Mouse (Mus musculus) intestine, embryonic 16.5 days (tissue): ENCODE measurements at regions not wholly inside any gene's neighbourhood (a gene's known extent, or its start where the extent isn't known, plus 50 kb on each side); places are given as distances from the start of the nearest gene placed in this dataset.
A peak's percentile ranks its signal among the peaks of the same experiment; 100 is the strongest.

Experiments
- ATAC-seq: fragments of 200-750 bp; cut with Nextera tagmentation; 2 replicates; pipeline ENCODE4 v1.8.0; 2017; ENCODE audit warnings: moderate TSS enrichment, moderate library complexity
- H3K27ac ChIP-seq: fragments of 300-500 bp; sonication (generic); 2 replicates; pipeline ENCODE4 v1.5.1; 2014; ENCODE audit warnings: mild to moderate bottlenecking, low read length
- H3K27me3 ChIP-seq: fragments of 300-500 bp; sonication (generic); replicated peaks from 2 replicates; pipeline ENCODE4 v1.6.1; 2014; ENCODE audit warnings: low read length, control low read depth, mixed read lengths; ENCODE audit not compliant: control insufficient read depth, insufficient read depth
- H3K36me3 ChIP-seq: fragments of 300-500 bp; sonication (generic); 2 replicates; pipeline ENCODE4 v1.6.1; 2014; ENCODE audit warnings: low read length, control low read depth; ENCODE audit not compliant: control insufficient read depth, insufficient read depth
- H3K4me1 ChIP-seq: fragments of 300-500 bp; sonication (generic); 2 replicates; pipeline ENCODE4 v1.6.1; 2014; ENCODE audit warnings: low read length, control low read depth, mixed read lengths; ENCODE audit not compliant: control insufficient read depth, insufficient read depth
- H3K4me2 ChIP-seq: fragments of 300-500 bp; sonication (generic); 2 replicates; pipeline ENCODE4 v1.6.1; 2014; ENCODE audit warnings: low read depth, low read length, control low read depth
- H3K4me3 ChIP-seq: fragments of 300-500 bp; sonication (generic); 2 replicates; pipeline ENCODE4 v1.5.1; 2014; ENCODE audit warnings: mild to moderate bottlenecking, low read length
- H3K9ac ChIP-seq: fragments of 300-500 bp; sonication (generic); 2 replicates; pipeline ENCODE4 v1.6.1; 2014; ENCODE audit warnings: low read depth, low read length
- H3K9me3 ChIP-seq: fragments of 300-500 bp; sonication (generic); 2 replicates; pipeline ENCODE4 v1.6.1; 2016; ENCODE audit warnings: low read length, control low read depth; ENCODE audit not compliant: control insufficient read depth
- WGBS: fragments of 180-500 bp; shearing (Covaris S2); extraction: QIAGEN DNeasy Blood & Tissue Kit; methylation state at CpG from one replicate; pipeline ENCODE4 v1.1.7; 2014; 5-methylcytosine and 5-hydroxymethylcytosine counted together

GRCm38 (mm10) chr12:86821183-86821582 lies 63.4 kb downstream of the Irf2bpl start:
- H3K4me2 ChIP-seq, result no peak overlapping the region
- peaks cover 37% of the 10 kb centered on the region for H3K4me1 ChIP-seq
- 72% methylated on average over 6 of the region's 6 CpGs for WGBS

GRCm38 (mm10) chr12:86819568-86819967 lies 65.0 kb downstream of the Irf2bpl start:
- peaks cover 26% of the 10 kb centered on the region for H3K4me1 ChIP-seq
- no peaks in the 10 kb centered on the region for H3K9me3 ChIP-seq
- H3K27ac ChIP-seq, result no peak overlapping the region
- H3K4me3 ChIP-seq, result no peak overlapping the region
- H3K36me3 ChIP-seq, result no peaks in the 10 kb centered on the region
- H3K9ac ChIP-seq, result no peak overlapping the region
- H3K27me3 ChIP-seq, result no peaks in the 10 kb centered on the region
- WGBS, result 89% methylated on average over 6 of the region's 6 CpGs
- no peak for ATAC-seq
- H3K4me2 ChIP-seq, result no peak overlapping the region

More at GRCm38 (mm10) chr12:86821183-86821582, 63.4 kb downstream of the Irf2bpl start:
- H3K4me3 ChIP-seq, result no peak overlapping the region
- H3K9ac ChIP-seq, result no peak overlapping the region
- ATAC-seq, result no peak
- H3K9me3 ChIP-seq, result no peaks in the 10 kb centered on the region
- no peaks in the 10 kb centered on the region for H3K36me3 ChIP-seq
- no peaks in the 10 kb centered on the region for H3K27me3 ChIP-seq
- H3K27ac ChIP-seq, result no peak overlapping the region

- H3K27ac ChIP-seq, result no peak overlapping the region
- H3K4me3 ChIP-seq, result no peak overlapping the region
- H3K27me3 ChIP-seq, result no peaks in the 10 kb centered on the region
- no peak for ATAC-seq
- no peak overlapping the region for H3K9ac ChIP-seq
- WGBS, result 82% methylated on average over 5 of the region's 5 CpGs
- no peak overlapping the region for H3K4me2 ChIP-seq
- peaks cover 22% of the 10 kb centered on the region for H3K4me1 ChIP-seq
- H3K9me3 ChIP-seq, result no peaks in the 10 kb centered on the region
- H3K36me3 ChIP-seq, result no peaks in the 10 kb centered on the region
Measured at GRCm38 (mm10) chr12:86819163-86819562, 65.4 kb downstream of the Irf2bpl start.

GRCm38 (mm10) chr12:86818201-86818600 lies 66.4 kb downstream of the Irf2bpl start:
- Histone ChIP-seq H3K4me2 (no peak overlapping the region), H3K9me3 (no peaks in the 10 kb centered on the region), H3K4me3 (no peak overlapping the region), H3K9ac (no peak overlapping the region), H3K36me3 (no peaks in the 10 kb centered on the region), H3K27ac (no peak overlapping the region), H3K4me1 (peaks cover 13% of the 10 kb centered on the region), H3K27me3 (no peaks in the 10 kb centered on the region)
- ATAC-seq, result no peak
- WGBS, result 16% methylated on average over 2 of the region's 2 CpGs

GRCm38 (mm10) chr12:86816702-86817610 lies 67.6 kb downstream of the Irf2bpl start:
- H3K4me3 ChIP-seq, result no peak overlapping the region
- ATAC-seq, result no peak
- no peak overlapping the region for H3K4me2 ChIP-seq
- H3K27ac ChIP-seq, result peak overlapping the region; percentile 4; the same call in 1 of the 2 replicates
- H3K9ac ChIP-seq, result no peak overlapping the region
- WGBS, result 56% methylated on average over 11 of the region's 11 CpGs
- H3K27me3 ChIP-seq, result no peaks in the 10 kb centered on the region
- peaks cover 13% of the 10 kb centered on the region for H3K4me1 ChIP-seq
- H3K36me3 ChIP-seq, result no peaks in the 10 kb centered on the region
- H3K9me3 ChIP-seq, result no peaks in the 10 kb centered on the region

GRCm38 (mm10) chr12:86816171-86816701 lies 68.4 kb downstream of the Irf2bpl start:
- Histone ChIP-seq H3K36me3 (no peaks in the 10 kb centered on the region), H3K27me3 (no peaks in the 10 kb centered on the region), H3K4me1 (peaks cover 13% of the 10 kb centered on the region), H3K4me3 (no peak overlapping the region), H3K9ac (peak overlapping the region; percentile 28; the same call in 1 of the 2 replicates), H3K9me3 (no peaks in the 10 kb centered on the region), H3K27ac (peak overlapping the region; percentile 4; the same call in 1 of the 2 replicates), H3K4me2 (no peak overlapping the region)
- 13% methylated on average over 6 of the region's 6 CpGs for WGBS
- peak; percentile 67 for ATAC-seq

- no peak overlapping the region for H3K4me3 ChIP-seq
- H3K27me3 ChIP-seq, result no peaks in the 10 kb centered on the region
- 81% methylated on average over 7 of the region's 7 CpGs for WGBS
- H3K9me3 ChIP-seq, result no peaks in the 10 kb centered on the region
- no peaks in the 10 kb centered on the region for H3K36me3 ChIP-seq
- ATAC-seq, result no peak
- no peak overlapping the region for H3K27ac ChIP-seq
- H3K4me1 ChIP-seq, result peaks cover 20% of the 10 kb centered on the region
- no peak overlapping the region for H3K4me2 ChIP-seq
- no peak overlapping the region for H3K9ac ChIP-seq
Measured at GRCm38 (mm10) chr12:86814740-86815139, 69.9 kb downstream of the Irf2bpl start.
